23 mouse cellular contexts compared by ENCODE assay signal in genomic region chr15:83086636-83087328, GRCm38 (mm10). TPM values are rescaled to one million over a fixed set of nuclear protein-coding genes. Genes with fewer than 3 reads are reported as not detected.
DNase-seq lines count a peak whose midpoint lies in the region; ATAC-seq and TF ChIP-seq lines count a peak whose summit lies in the region.
"Had no signal": no experiment of that assay in that cellular context is flagged by ENCODE, and none has a peak within 500 bp of the region (broad histone marks: within the 10 kb centered on the region; RNA-seq: fewer than 3 reads in every experiment).

No protein-coding gene starts in this region.

- DNase-seq in liver: peak; percentile 30
- DNase-seq in liver, postnatal 0 days: no peak
- DNase-seq in midbrain, embryonic 11.5 days (ENCODE audit: low spot score, missing footprints): peak; percentile 60
- DNase-seq in midbrain, embryonic 14.5 days: no peak
- peak; percentile 70 for DNase-seq in MEL (ENCODE audit: low read depth, low spot score)
- DNase-seq in liver, embryonic 13.5 days: peak; percentile 20
- no peak for DNase-seq in heart, adult 18-20 months
- DNase-seq in adrenal gland, postnatal 14 days: no peak
- DNase-seq: adrenal gland, adult 8-10 months; cerebellum, adult 11 months; cerebellum, adult 18-20 months; cerebellum, adult 8-10 months; cerebellum, adult 9-11 months had no signal

- peaks cover 14% of the 10 kb centered on the region for H3K27me3 ChIP-seq in liver, postnatal 0 days (ENCODE audit: insufficient read depth, low read length)
- peaks cover 9% of the 10 kb centered on the region for H3K27me3 ChIP-seq in midbrain, embryonic 11.5 days (ENCODE audit: control insufficient read depth, insufficient read depth, low read length)
- H3K27me3 ChIP-seq in midbrain, embryonic 14.5 days (ENCODE audit: control insufficient read depth, insufficient read depth, low read length): peaks cover 4% of the 10 kb centered on the region; the same call in 1 of the 2 replicates
- H3K27me3 ChIP-seq in MEL (ENCODE audit: control insufficient read depth in 1 of 2, insufficient read depth in 2 of 2, low read length in 2 of 2): no peaks in the 10 kb centered on the region
- peaks cover 18% of the 10 kb centered on the region for H3K27me3 ChIP-seq in liver, embryonic 13.5 days
- H3K27me3 ChIP-seq: CH12.LX, Patski had no signal

- TF ChIP-seq POLR2A in MEL (IDR thresholded peaks at IDR 0.05; ENCODE audit: control insufficient read depth in 1 of 2, insufficient read depth in 1 of 2, low read depth in 1 of 2, low read length in 2 of 2, poor library complexity in 1 of 2): no peak

- no peak for TF ChIP-seq CTCF in liver, postnatal 0 days (IDR thresholded peaks at IDR 0.05; ENCODE audit: low read depth)
- TF ChIP-seq CTCF in MEL (IDR thresholded peaks at IDR 0.05 in 2 of 3, conservative IDR thresholded peaks at IDR 0.05 in 1 of 3; ENCODE audit: control insufficient read depth in 1 of 3, insufficient read depth in 1 of 3, low read depth in 2 of 3, low read length in 3 of 3, poor library complexity in 1 of 3, severe bottlenecking in 1 of 3): no peak

- no peak for TF ChIP-seq EP300 in liver, postnatal 0 days (IDR thresholded peaks at IDR 0.05; ENCODE audit: low read depth)
- TF ChIP-seq EP300 in MEL (IDR thresholded peaks at IDR 0.05; ENCODE audit: low read depth in 1 of 2, low read length in 2 of 2): no peak

- no peak overlapping the region for H3K4me3 ChIP-seq in liver, postnatal 0 days (ENCODE audit: low read depth, low read length)
- no peak overlapping the region for H3K4me3 ChIP-seq in midbrain, embryonic 11.5 days (ENCODE audit: low read depth, low read length)
- H3K4me3 ChIP-seq in midbrain, embryonic 14.5 days (replicated peaks; ENCODE audit: low read depth, low read length): no peak overlapping the region
- H3K4me3 ChIP-seq in MEL (ENCODE audit: control insufficient read depth in 1 of 2, insufficient read depth in 1 of 2, low read depth in 2 of 2, low read length in 2 of 2): peak overlapping the region; percentile 29 to 30
- no peak overlapping the region for H3K4me3 ChIP-seq in liver, embryonic 13.5 days (replicated peaks)
- H3K4me3 ChIP-seq: embryonic facial prominence, embryonic 13.5 days; embryonic facial prominence, embryonic 15.5 days; erythroblast, embryonic 14.5 days; forebrain, embryonic 10.5 days; forebrain, embryonic 12.5 days had no signal

- no peak for TF ChIP-seq RAD21 in MEL (IDR thresholded peaks at IDR 0.05; ENCODE audit: low read depth, low read length)

- H3K4me2 ChIP-seq in liver, postnatal 0 days (ENCODE audit: low read depth, low read length): no peak overlapping the region
- no peak overlapping the region for H3K4me2 ChIP-seq in midbrain, embryonic 11.5 days
- no peak overlapping the region for H3K4me2 ChIP-seq in midbrain, embryonic 14.5 days (ENCODE audit: low read length)
- H3K4me2 ChIP-seq in liver, embryonic 13.5 days: no peak overlapping the region
- H3K4me2 ChIP-seq: embryonic facial prominence, embryonic 13.5 days; embryonic facial prominence, embryonic 15.5 days; forebrain, embryonic 12.5 days had no signal

- no peaks in the 10 kb centered on the region for H3K36me3 ChIP-seq in liver, postnatal 0 days (replicated peaks; ENCODE audit: insufficient read depth, low read length)
- H3K36me3 ChIP-seq in midbrain, embryonic 11.5 days (ENCODE audit: control insufficient read depth, insufficient read depth, low read length): no peaks in the 10 kb centered on the region
- no peaks in the 10 kb centered on the region for H3K36me3 ChIP-seq in midbrain, embryonic 14.5 days (ENCODE audit: control insufficient read depth, insufficient read depth, low read length)
- peaks cover 0 to 18% of the 10 kb centered on the region in 2 experiments; a peak in 2 of 4 replicates for H3K36me3 ChIP-seq in MEL (ENCODE audit: control insufficient read depth in 1 of 2, insufficient read depth in 2 of 2, low read length in 2 of 2)
- H3K36me3 ChIP-seq in liver, embryonic 13.5 days: no peaks in the 10 kb centered on the region
- H3K36me3 ChIP-seq: embryonic facial prominence, embryonic 13.5 days; embryonic facial prominence, embryonic 15.5 days; forebrain, embryonic 10.5 days; forebrain, embryonic 12.5 days; G1E had no signal

- no peak for ATAC-seq in liver, postnatal 0 days
- no peak for ATAC-seq in midbrain, embryonic 11.5 days (ENCODE audit: low FRiP score)
- no peak for ATAC-seq in midbrain, embryonic 14.5 days (ENCODE audit: low FRiP score, low TSS enrichment)
- no peak for ATAC-seq in liver, embryonic 13.5 days (ENCODE audit: low read depth)
- ATAC-seq: forebrain, embryonic 14.5 days; forebrain, embryonic 16.5 days; Patski had no signal

- 62% methylated on average over 13 of the region's 13 CpGs for WGBS in liver, postnatal 0 days (ENCODE audit: insufficient replicate concordance)
- WGBS in midbrain, embryonic 11.5 days: 84% methylated on average over 13 of the region's 13 CpGs
- WGBS in midbrain, embryonic 14.5 days: 87% methylated on average over 13 of the region's 13 CpGs
- WGBS in liver, embryonic 13.5 days (ENCODE audit: insufficient replicate concordance): 42% methylated on average over 13 of the region's 13 CpGs

- no peaks in the 10 kb centered on the region for H3K9me3 ChIP-seq in liver, postnatal 0 days (ENCODE audit: low read length)
- no peaks in the 10 kb centered on the region for H3K9me3 ChIP-seq in midbrain, embryonic 11.5 days (ENCODE audit: control insufficient read depth, low read length)
- no peaks in the 10 kb centered on the region for H3K9me3 ChIP-seq in midbrain, embryonic 14.5 days (ENCODE audit: control insufficient read depth, low read length)
- H3K9me3 ChIP-seq in MEL (replicated peaks; ENCODE audit: insufficient read depth, low read length): no peaks in the 10 kb centered on the region
- H3K9me3 ChIP-seq in liver, embryonic 13.5 days (replicated peaks): no peaks in the 10 kb centered on the region
- H3K9me3 ChIP-seq: embryonic facial prominence, embryonic 13.5 days; embryonic facial prominence, embryonic 15.5 days; forebrain, embryonic 10.5 days; forebrain, embryonic 12.5 days; G1E had no signal

- H3K27ac ChIP-seq in liver, postnatal 0 days (ENCODE audit: low read depth): no peak overlapping the region
- no peak overlapping the region for H3K27ac ChIP-seq in midbrain, embryonic 11.5 days (ENCODE audit: low read depth, low read length)
- no peak overlapping the region for H3K27ac ChIP-seq in midbrain, embryonic 14.5 days (replicated peaks; ENCODE audit: low read depth, low read length)
- peak overlapping the region; percentile 19 for H3K27ac ChIP-seq in MEL (ENCODE audit: control insufficient read depth, low read depth, low read length)
- H3K27ac ChIP-seq in liver, embryonic 13.5 days: no peak overlapping the region
- H3K27ac ChIP-seq: embryonic facial prominence, embryonic 13.5 days; embryonic facial prominence, embryonic 15.5 days; forebrain, embryonic 10.5 days; forebrain, embryonic 12.5 days had no signal

- no peak overlapping the region for H3K9ac ChIP-seq in liver, postnatal 0 days (replicated peaks)
- H3K9ac ChIP-seq in midbrain, embryonic 11.5 days (ENCODE audit: low read length): no peak overlapping the region
- no peak overlapping the region for H3K9ac ChIP-seq in midbrain, embryonic 14.5 days (replicated peaks; ENCODE audit: low read length)
- H3K9ac ChIP-seq in MEL (ENCODE audit: control insufficient read depth, low read depth, low read length, poor library complexity, severe bottlenecking): peak overlapping the region; percentile 16
- no peak overlapping the region for H3K9ac ChIP-seq in liver, embryonic 13.5 days
- H3K9ac ChIP-seq: embryonic facial prominence, embryonic 13.5 days; embryonic facial prominence, embryonic 15.5 days; forebrain, embryonic 12.5 days had no signal

- no peaks in the 10 kb centered on the region for H3K79me2 ChIP-seq in MEL (ENCODE audit: control insufficient read depth, insufficient read depth, low read length, poor library complexity)

- H3K4me1 ChIP-seq in liver, postnatal 0 days (ENCODE audit: insufficient read depth): peaks cover 3% of the 10 kb centered on the region; the same call in 1 of the 2 replicates
- peaks cover 14% of the 10 kb centered on the region for H3K4me1 ChIP-seq in midbrain, embryonic 11.5 days (ENCODE audit: control insufficient read depth, insufficient read depth, low read length)
- H3K4me1 ChIP-seq in midbrain, embryonic 14.5 days (ENCODE audit: control insufficient read depth, insufficient read depth, low read length): peaks cover 23% of the 10 kb centered on the region
- H3K4me1 ChIP-seq in MEL (ENCODE audit: control insufficient read depth in 1 of 2, insufficient read depth in 2 of 2, low read length in 2 of 2): peaks cover 3 to 27% of the 10 kb centered on the region in 2 experiments; a peak in 3 of 4 replicates
- peaks cover 43% of the 10 kb centered on the region for H3K4me1 ChIP-seq in liver, embryonic 13.5 days (replicated peaks)

RNA-seq across cellular contexts. Expression of gene Serhl, which starts 2.5 kb away (rescaled TPM):
- polyA plus RNA-seq in liver, postnatal 0 days (2015; fragmentation: Nextera tagmentation; extraction: Ambion mirVana): 24.2 and 24.3 TPM in 2 replicates
- polyA plus RNA-seq in midbrain, embryonic 11.5 days (2014; fragmentation: Nextera tagmentation; extraction: Ambion mirVana): 46.9 and 47.0 TPM in 2 replicates
- 23.1 and 24.7 TPM in 2 replicates for polyA plus RNA-seq in midbrain, embryonic 14.5 days (2014; fragmentation: Nextera tagmentation; extraction: Ambion mirVana)
- 19.5 and 19.6 TPM in 2 replicates for total RNA-seq in MEL (2012; rRNA removed)
- 10 to 100 TPM in 1 of 2 experiments, not detected in 1; 57.3 TPM for polyA plus RNA-seq in MEL (2012; ENCODE audit: insufficient read depth in 1 of 2, insufficient read length in 2 of 2, low read depth in 1 of 2, low replicate concordance in 2 of 2, missing spikeins in 1 of 2)
- 20.1 and 23.8 TPM in 2 replicates for polyA plus RNA-seq in liver, embryonic 13.5 days (2015; fragmentation: Nextera tagmentation; extraction: Ambion mirVana)
- 10 to 100 TPM; 46.1 to 55.5 TPM for total RNA-seq in heart, adult 18-20 months (2021)
- 53.8 and 63.2 TPM in 2 replicates for total RNA-seq in adrenal gland, postnatal 14 days (2021)

RNA-seq across cellular contexts. Expression of gene Rrp7a, which starts 35.8 kb away (rescaled TPM):
- polyA plus RNA-seq in liver, postnatal 0 days (2015; fragmentation: Nextera tagmentation; extraction: Ambion mirVana): 15.2 and 16.0 TPM in 2 replicates
- 70.5 and 79.6 TPM in 2 replicates for polyA plus RNA-seq in midbrain, embryonic 11.5 days (2014; fragmentation: Nextera tagmentation; extraction: Ambion mirVana)
- polyA plus RNA-seq in midbrain, embryonic 14.5 days (2014; fragmentation: Nextera tagmentation; extraction: Ambion mirVana): 57.0 and 62.3 TPM in 2 replicates
- total RNA-seq in MEL (2012; rRNA removed): 134 and 155 TPM in 2 replicates
- polyA plus RNA-seq in MEL (2012; ENCODE audit: insufficient read depth in 1 of 2, insufficient read length in 2 of 2, low read depth in 1 of 2, low replicate concordance in 2 of 2, missing spikeins in 1 of 2): 100 to 1,000 TPM; 283 to 483 TPM
- polyA plus RNA-seq in liver, embryonic 13.5 days (2015; fragmentation: Nextera tagmentation; extraction: Ambion mirVana): 35.6 and 40.9 TPM in 2 replicates
- 10 to 100 TPM; 28.6 to 37.9 TPM for total RNA-seq in heart, adult 18-20 months (2021)
- total RNA-seq in adrenal gland, postnatal 14 days (2021): 95.0 and 99.4 TPM in 2 replicates

RNA-seq across cellular contexts. Expression of gene Nfam1, which starts 53.7 kb away (rescaled TPM):
- 9.4 and 10.4 TPM in 2 replicates for polyA plus RNA-seq in liver, postnatal 0 days (2015; fragmentation: Nextera tagmentation; extraction: Ambion mirVana)
- polyA plus RNA-seq in midbrain, embryonic 11.5 days (2014; fragmentation: Nextera tagmentation; extraction: Ambion mirVana): 3.9 and 4.0 TPM in 2 replicates
- polyA plus RNA-seq in midbrain, embryonic 14.5 days (2014; fragmentation: Nextera tagmentation; extraction: Ambion mirVana): 1.2 and 2.9 TPM in 2 replicates
- total RNA-seq in MEL (2012; rRNA removed): 4.8 and 7.4 TPM in 2 replicates
- 10 to 100 TPM in 1 of 2 experiments, not detected in 1; 10.5 TPM for polyA plus RNA-seq in MEL (2012; ENCODE audit: insufficient read depth in 1 of 2, insufficient read length in 2 of 2, low read depth in 1 of 2, low replicate concordance in 2 of 2, missing spikeins in 1 of 2)
- polyA plus RNA-seq in liver, embryonic 13.5 days (2015; fragmentation: Nextera tagmentation; extraction: Ambion mirVana): 5.9 and 7.0 TPM in 2 replicates
- total RNA-seq in heart, adult 18-20 months (2021): 1 to 10 TPM; 1.5 to 2.0 TPM
- total RNA-seq in adrenal gland, postnatal 14 days (2021): 2.6 and 5.9 TPM in 2 replicates
- polyA plus RNA-seq: Patski had no signal

Comparison
In these comparisons a context has a peak if more than half of its experiments do, and no peak if none do; other contexts are left out.
1. DNase-seq: peak in liver (single experiment), midbrain, embryonic 11.5 days (single experiment), MEL (single experiment) and liver, embryonic 13.5 days (single experiment); none in liver, postnatal 0 days (single experiment), midbrain, embryonic 14.5 days (single experiment), heart, adult 18-20 months (0 of 2) and adrenal gland, postnatal 14 days (single experiment).
2. H3K4me3 ChIP-seq: peak in MEL (2 of 2); none in liver, postnatal 0 days (single experiment), midbrain, embryonic 11.5 days (single experiment), midbrain, embryonic 14.5 days (single experiment) and liver, embryonic 13.5 days (single experiment).